Mouse (Mus musculus) liver, adult 2 months (tissue): ENCODE measurements at regions not wholly inside any gene's neighbourhood (a gene's known extent, or its start where the extent isn't known, plus 50 kb on each side); places are given as distances from the start of the nearest gene placed in this dataset.

Source experiments
- CTCF ChIP-seq: fragments of 200-500 bp; IDR thresholded peaks from 2 replicates; pipeline ENCODE4 v1.5.1; 2011; ENCODE audit warnings: low read depth, low read length, control low read depth
- POLR2A ChIP-seq: fragments of 200-500 bp; IDR thresholded peaks from 2 replicates; pipeline ENCODE4 v1.6.1; 2011; ENCODE audit warnings: low read length, control low read depth; ENCODE audit not compliant: insufficient read depth; ENCODE audit errors: extremely low read depth

DNA sequence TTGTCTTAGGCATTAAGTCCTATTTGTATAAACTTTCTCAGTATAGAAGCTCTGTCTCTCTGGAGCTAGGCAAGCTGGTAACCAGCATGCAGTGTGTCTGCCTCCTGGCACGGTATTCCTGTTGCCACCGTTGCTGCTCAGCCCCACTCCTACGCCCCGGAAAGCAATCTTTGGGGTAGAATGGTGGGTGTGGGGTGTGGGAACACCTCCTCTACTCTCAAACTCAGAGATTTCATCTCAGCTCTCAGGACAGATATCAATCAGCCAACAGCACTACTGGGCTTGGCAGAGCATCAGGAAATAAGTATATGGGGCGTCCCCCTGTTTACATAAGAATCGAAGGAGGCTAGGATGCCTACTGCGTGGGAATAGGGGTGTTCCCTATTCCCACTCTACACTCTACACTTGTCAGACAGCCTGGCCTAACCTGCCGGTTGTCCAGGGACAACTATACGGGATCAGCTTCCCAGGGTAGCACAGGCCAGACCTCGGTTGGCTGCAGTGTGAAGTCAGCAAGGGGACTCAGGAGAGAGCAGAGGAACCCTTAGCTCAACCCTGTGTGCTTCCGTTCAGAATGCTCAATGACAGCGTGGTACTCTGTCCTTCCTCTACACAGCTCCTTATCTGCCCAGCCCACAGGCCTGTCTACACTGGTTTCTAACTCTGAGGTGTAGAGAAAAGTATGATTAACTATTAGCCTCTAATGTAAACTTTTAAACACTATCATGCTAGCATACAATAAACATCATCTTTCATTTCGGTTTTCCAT is 167.3 kb downstream of the Snx10 start:
- TF ChIP-seq CTCF = no peak
- TF ChIP-seq POLR2A = no peak
